Mouse (Mus musculus) frontal cortex, postnatal 25 days (tissue): ENCODE data around the gene Plekho2.

ENCODE experiments used
- DNase-seq, 2 experiments: peaks; one replicate each; pipeline ENCODE4 v3.0.0; 2022; ENCODE audit warnings: low spot score in 2 of 2

Plekho2 gene

GRCm38 (mm10) chr9:65552711-65553110, 27.1 kb downstream of the Plekho2 start:
- no peak for DNase-seq

GRCm38 (mm10) chr9:65552141-65552540, 27.7 kb downstream of the Plekho2 start:
- no peak for DNase-seq

- no peak for DNase-seq
These were observed 28.8 kb downstream of the Plekho2 start for GRCm38 (mm10) chr9:65551035-65551434.

- no peak for DNase-seq
These were observed 29.6 kb downstream of the Plekho2 start for GRCm38 (mm10) chr9:65550079-65550831.

GRCm38 (mm10) chr9:65549643-65550042, 30.2 kb downstream of the Plekho2 start:
- DNase-seq: no peak

- DNase-seq: no peak
These were observed 30.7 kb downstream of the Plekho2 start for GRCm38 (mm10) chr9:65549139-65549538.

- DNase-seq: no peak
These were observed 31.5 kb downstream of the Plekho2 start for GRCm38 (mm10) chr9:65548311-65548710.

- DNase-seq: no peak
These were observed 32.0 kb downstream of the Plekho2 start for GRCm38 (mm10) chr9:65547844-65548243.

- DNase-seq: no peak
These were observed 32.7 kb downstream of the Plekho2 start for GRCm38 (mm10) chr9:65547111-65547510.

- no peak for DNase-seq
These were observed 33.5 kb downstream of the Plekho2 start for GRCm38 (mm10) chr9:65546413-65546695.

- no peak for DNase-seq
These were observed 34.0 kb downstream of the Plekho2 start for GRCm38 (mm10) chr9:65545635-65546412.

GRCm38 (mm10) chr9:65542111-65542524, 37.7 kb downstream of the Plekho2 start:
- DNase-seq: no peak

GRCm38 (mm10) chr9:65541126-65542068, 38.4 kb downstream of the Plekho2 start:
- no peak for DNase-seq

- DNase-seq: no peak
These were observed 40.1 kb downstream of the Plekho2 start for GRCm38 (mm10) chr9:65539697-65540096.

- no peak for DNase-seq
These were observed 41.8 kb downstream of the Plekho2 start for GRCm38 (mm10) chr9:65537901-65538630.

- DNase-seq: no peak
These were observed 43.3 kb downstream of the Plekho2 start for GRCm38 (mm10) chr9:65536491-65536890.

- no peak for DNase-seq
These were observed 43.9 kb downstream of the Plekho2 start for GRCm38 (mm10) chr9:65535789-65536469.

- DNase-seq: no peak
These were observed 44.6 kb downstream of the Plekho2 start for GRCm38 (mm10) chr9:65535191-65535722.

GRCm38 (mm10) chr9:65534111-65534510, 45.7 kb downstream of the Plekho2 start:
- no peak for DNase-seq

- no peak for DNase-seq
These were observed 46.9 kb downstream of the Plekho2 start for GRCm38 (mm10) chr9:65532986-65533385.

GRCm38 (mm10) chr9:65531283-65531682, 48.6 kb downstream of the Plekho2 start:
- DNase-seq: no peak
